Mouse (Mus musculus): ENCODE results near the gene Lce1a1.
"Not testable (repeated sequence)": the region's sequence is repeated elsewhere in the genome, so short reads cannot be mapped to it uniquely, and the experiment has no call there.

Gene Lce1a1

DNA sequence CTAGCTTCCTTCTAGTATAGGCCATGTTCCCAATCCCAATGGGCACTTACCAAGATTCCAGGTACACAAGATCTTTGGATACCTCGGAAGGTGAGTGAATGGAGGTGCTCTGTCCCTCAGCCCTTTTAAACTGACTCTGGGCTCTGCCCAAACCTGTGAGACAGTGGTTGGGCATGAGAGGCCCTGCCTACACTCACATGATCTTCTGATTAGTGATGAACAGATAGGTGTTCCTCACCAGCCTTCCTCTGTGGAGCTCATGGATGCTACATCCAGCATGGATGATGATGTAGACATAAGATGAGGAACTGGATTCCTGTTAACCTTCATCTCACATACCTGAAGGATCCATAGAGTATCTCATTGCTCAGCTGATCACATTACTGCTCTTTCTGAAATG is at the start of gene Lce1a1:
Gene Lce1a1 (minus strand): TSS at position 101 of the 400 bp plus-strand sequence.
- ATAC-seq (ENCODE audit: insufficient number of reproducible peaks, low FRiP score, low TSS enrichment) = no peak

DNA sequence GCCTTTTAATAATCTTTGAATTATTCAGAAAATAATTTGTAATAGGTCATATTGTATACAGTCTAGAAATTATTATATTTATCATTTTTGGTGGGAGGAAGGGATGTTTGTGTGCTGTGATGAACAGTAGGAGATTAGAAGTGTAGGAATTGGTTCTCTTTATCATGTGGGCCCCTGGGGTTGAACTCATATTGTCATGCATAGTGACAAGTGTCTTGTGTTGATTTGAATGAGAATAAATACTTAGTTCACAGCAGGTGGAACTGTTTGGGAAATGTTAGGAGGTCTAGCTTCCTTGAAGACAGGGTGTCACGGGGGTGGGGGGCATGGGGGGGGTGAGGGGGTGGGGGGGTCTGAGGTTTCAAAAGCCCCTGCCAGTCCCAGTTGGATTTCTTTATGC is 46.5 kb upstream of the Lce1a1 start:
- no peak for ATAC-seq (ENCODE audit: insufficient number of reproducible peaks, low FRiP score, low TSS enrichment)

DNA sequence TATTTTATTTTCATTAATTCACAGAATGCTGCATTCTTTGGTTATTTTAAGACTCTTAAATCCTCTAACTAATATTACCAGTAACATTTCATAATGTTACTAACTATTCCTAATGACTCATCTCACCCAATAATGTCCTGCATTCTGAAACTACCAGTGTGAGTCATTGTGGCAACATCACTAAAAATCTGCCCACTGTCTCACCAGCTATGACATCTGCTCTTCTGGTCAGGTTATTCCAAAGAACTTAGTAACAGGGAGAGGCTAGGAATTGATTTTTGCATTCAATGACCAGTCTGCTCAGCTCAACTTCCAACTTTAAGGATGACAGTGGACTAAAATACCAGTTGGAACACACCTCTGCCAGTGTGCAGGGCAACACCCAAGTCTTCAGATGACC is 43.6 kb upstream of the Lce1a1 start:
- ATAC-seq (ENCODE audit: insufficient number of reproducible peaks, low FRiP score, low TSS enrichment) = no peak

DNA sequence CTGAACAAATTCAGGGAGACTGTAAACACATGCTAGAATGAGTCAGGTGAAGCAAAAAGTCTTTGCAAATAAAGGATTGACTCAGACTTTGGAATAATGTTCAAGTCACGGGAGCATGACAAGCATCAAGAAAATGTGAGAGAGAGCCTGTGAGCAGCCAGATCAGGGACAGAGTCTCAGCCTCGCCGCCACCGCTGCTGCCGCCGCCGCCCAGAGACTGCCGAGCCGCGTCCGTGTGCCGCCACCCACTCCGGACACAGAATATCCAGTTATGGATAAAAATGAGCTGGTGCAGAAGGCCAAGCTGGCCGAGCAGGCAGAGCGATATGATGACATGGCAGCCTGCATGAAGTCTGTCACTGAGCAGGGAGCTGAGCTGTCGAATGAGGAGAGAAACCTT is 41.0 kb upstream of the Lce1a1 start:
- ATAC-seq (ENCODE audit: insufficient number of reproducible peaks, low FRiP score, low TSS enrichment) = not testable (repeated sequence)

DNA sequence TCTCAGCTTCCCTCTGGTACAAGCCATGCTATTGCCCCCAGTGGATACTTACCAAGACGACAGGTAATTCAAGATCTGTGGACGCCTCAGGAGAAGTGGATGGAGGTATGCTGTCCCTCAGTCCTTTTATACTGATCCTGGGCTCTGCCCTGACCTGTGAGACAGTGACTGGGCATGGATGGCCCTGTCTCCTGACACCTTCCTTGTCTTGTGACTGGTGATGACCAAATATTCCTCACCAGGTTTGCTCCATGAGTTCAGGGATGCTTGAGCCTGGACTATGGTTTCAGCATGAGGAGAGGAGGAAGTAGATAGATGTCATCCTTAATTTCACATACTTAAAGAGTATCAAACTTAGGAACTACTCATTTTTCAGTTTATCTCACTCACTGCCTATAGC is 39.0 kb upstream of the Lce1a1 start, which contains the start of gene Lce1d:
Gene Lce1d (minus strand): TSS at position 101 of the 400 bp plus-strand sequence.
- no peak for ATAC-seq (ENCODE audit: insufficient number of reproducible peaks, low FRiP score, low TSS enrichment)

DNA sequence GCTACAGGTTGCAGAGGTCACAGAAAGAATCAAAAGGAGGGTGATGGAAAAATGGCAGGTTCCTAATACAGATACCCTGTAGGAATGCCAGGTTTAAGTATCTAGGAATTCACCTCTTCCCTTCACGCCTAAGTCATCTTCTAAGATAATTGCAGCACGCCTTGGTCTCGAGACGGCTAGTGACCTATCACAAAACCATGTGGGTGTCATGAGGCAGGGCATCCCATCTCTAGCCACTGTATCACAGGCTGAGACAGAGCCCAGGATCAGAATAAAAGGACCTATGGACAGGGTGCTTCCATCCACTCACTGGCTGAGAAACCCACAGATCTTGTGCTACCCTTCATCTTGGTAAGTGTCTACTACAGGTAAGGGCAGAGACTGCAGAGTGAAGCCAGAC is 30.8 kb upstream of the Lce1a1 start, which contains the start of gene Lce1c:
Gene Lce1c (plus strand): TSS at position 301 of the 400 bp plus-strand sequence.
- no peak for ATAC-seq (ENCODE audit: insufficient number of reproducible peaks, low FRiP score, low TSS enrichment)

DNA sequence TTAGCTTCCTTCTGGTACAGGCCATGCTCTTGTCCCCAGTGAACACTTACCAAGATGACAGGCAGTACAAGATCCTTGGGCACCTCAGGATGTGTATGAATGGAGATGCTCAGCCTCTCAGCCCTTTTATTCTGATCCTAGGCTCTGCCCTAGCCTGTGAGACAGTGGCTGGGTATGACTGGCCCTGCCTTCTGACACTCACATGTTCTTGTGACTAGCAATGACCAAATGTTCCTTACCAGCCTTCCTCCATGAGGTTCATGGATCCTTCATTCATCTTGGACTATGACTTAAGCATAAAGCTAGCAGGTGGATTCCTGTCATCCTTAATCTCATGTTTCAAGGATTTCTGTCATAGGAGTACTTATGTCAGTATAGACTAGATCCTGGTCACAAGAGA is 22.1 kb upstream of the Lce1a1 start, which contains the start of gene Lce1a2:
Gene Lce1a2 (minus strand): TSS at position 101 of the 400 bp plus-strand sequence.
- no peak for ATAC-seq (ENCODE audit: insufficient number of reproducible peaks, low FRiP score, low TSS enrichment)

DNA sequence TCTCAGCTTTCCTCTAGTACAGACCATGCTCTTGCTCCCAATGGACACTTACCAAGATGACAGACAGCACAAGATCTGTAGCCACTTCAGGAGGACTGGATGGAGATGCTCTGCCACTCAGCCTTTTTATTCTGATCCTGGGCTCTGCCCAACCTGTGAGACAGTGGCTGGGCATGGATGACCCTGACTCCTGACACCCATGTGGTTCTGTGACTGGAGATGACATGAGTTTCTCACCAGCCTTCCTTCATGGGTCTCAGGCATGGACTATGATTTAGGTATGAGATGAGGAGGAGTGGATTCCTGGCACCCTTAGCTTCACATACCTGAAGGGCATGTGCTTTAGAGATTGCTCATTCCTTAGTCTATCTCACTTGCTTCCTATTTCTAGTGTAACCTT is 8.7 kb upstream of the Lce1a1 start, which contains the start of gene Lce1b:
Gene Lce1b (minus strand): TSS at position 101 of the 400 bp plus-strand sequence.
- ATAC-seq (ENCODE audit: insufficient number of reproducible peaks, low FRiP score, low TSS enrichment) = no peak

DNA sequence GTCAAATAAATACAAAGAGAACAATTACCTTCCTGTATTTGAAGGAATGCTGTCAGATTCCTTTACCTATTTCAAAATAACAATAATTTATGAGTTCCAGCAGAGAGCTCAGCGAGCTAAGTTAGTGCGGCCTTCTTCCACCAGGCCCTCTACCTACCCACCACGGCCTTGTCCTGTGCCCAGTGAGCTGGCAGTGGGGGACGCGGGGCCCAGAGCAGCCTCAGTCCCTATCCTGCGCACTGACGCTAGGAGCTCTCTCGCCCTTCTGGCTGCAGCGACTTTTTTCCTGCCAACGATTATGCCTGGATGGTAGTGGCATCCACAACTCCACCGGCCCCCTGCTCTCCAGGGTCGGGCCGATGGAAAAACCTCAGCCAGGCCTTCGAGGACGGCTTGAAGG is 8.3 kb downstream of the Lce1a1 start:
- no peak for ATAC-seq (ENCODE audit: insufficient number of reproducible peaks, low FRiP score, low TSS enrichment)

DNA sequence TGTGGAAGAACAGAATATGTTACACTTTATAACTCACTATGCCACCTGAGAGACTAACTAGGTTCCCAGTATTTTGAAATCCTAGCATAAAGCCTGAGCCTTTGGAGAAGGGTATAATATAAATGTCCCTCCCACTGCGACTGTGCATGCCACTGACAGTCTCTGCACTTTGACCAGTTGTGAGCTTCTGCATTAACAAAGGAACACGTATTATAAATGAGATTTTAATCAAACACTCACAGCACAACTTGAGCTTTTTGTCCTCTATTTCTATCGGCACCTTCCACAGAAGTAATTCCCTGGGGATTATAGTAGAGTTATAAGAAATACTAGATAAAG is 9.5 kb downstream of the Lce1a1 start:
- no peak for ATAC-seq (ENCODE audit: insufficient number of reproducible peaks, low FRiP score, low TSS enrichment)

DNA sequence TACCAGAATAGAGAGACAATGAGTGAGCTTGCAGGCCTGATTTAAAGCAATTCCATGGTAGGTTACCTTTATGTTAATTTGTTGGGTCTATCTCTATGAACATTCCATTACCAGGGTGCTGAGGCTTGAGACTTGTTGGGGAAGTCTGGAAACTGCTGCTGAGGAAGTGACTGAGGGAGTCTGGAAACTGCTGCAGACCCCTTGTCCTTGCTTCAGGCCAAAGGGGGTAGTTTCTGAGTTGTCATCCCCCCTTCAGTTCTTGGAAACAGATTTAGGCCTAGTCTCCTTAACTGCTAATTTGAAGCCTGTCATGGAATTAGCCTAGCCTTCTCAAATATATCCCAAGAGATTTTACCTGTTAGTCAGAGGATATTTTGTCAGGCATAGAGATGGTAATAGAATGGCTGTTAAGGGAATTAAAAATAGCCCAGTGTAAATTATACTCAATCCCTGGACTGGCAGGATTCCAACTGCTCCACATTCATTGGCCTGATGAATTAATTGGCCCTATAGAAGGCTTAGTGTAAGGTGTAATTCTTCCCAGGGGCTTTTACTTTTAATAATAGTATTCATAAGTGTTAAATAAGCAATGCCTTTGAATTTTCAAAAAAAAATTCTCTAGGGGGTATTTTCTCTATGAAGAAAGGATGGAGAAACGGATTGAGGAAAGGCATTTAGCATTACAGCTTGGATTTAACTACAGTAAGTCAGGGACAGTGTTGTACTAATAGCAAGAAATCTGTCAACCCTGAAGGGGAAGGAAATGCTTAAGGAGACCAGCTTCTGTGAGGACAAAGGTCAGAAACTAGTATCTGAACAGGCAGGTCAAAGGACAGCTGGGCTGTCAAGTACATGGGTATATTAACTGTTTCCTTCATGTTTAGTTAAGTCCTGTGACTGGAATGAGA is 10.1 kb downstream of the Lce1a1 start:
- ATAC-seq (ENCODE audit: insufficient number of reproducible peaks, low FRiP score, low TSS enrichment) = no peak

DNA sequence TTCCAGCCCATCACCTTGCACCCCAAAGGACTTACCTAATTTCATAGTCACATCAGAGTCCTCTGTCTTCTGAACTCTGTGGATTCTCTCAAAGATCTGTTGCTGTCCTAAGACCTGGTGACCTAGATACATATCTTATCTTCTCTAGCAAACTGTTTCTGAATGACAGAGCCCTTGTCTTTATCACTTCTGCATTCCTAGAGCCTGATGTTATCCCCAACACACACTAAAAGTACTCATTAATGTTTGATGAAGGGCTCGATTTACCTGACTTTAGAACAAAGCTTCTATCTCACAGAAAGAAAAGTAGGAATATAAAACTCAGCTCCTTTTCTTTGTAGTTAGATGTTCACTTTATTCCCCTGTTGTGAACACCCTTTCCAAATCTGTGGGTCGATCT is 26.5 kb downstream of the Lce1a1 start, which contains the start of gene Lce6a:
Gene Lce6a (minus strand): TSS at position 101 of the 400 bp plus-strand sequence.
- no peak for ATAC-seq (ENCODE audit: insufficient number of reproducible peaks, low FRiP score, low TSS enrichment)

DNA sequence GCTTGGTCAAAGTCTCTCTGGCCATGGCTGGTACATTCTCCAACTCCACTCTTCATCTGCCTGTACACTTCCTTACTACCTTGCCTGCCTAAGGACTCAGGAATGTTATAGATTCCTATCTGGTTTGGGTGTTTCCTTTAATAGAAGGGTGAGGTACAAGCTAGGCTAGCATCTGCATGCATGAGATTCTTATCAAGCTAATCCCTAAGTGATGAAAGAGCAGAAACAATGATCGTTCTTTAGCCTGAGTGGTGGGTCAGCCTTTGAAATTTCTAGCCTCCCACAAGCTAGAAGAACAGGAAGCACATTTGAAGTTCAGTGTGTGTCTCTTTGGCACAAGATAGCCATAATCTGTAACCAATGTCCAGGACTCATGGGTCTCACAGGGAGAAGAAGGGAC is 38.3 kb downstream of the Lce1a1 start:
- ATAC-seq (ENCODE audit: insufficient number of reproducible peaks, low FRiP score, low TSS enrichment) = no peak

DNA sequence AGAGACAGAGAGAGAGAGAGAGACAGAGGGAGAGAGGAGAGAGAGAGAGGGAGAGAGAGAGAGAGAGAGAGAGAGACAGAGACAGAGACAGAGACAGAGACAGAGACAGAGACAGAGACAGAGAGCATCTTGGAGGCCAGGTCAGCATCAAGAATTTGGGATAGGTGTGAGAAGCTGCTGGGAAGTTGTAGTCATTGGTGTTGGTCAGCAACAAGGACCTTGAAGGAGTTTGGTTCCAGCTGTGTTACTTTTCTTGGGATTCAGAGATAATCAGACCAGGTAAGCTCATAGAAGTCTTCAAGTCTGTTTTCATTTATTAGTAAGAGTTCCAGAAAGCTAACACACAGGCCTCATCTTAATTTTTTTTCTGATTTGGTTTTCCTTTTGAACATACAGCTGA is 40.7 kb downstream of the Lce1a1 start, which contains the start of gene 2210017I01Rik:
Gene 2210017I01Rik (minus strand): TSS at position 101 of the 400 bp plus-strand sequence.
- ATAC-seq (ENCODE audit: insufficient number of reproducible peaks, low FRiP score, low TSS enrichment) = no peak

DNA sequence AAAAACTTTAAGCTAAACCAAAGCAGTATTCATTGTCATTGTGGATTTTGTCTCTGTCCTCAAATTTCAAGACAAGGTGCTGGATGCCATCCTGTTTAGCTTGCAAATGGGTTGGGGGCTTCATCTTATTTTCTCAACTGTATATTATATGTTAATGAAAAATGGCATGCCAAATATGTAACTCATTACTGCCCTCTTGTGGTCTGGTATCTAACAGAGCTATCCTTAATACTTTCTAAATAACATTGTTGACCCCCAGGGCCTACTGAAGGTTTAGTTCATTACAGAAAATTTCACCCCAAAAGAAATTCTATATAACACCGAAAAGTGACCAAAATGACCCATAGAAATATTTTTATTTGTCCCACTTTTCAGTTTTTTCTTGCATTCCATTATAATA is 45.9 kb downstream of the Lce1a1 start:
- ATAC-seq (ENCODE audit: insufficient number of reproducible peaks, low FRiP score, low TSS enrichment) = no peak

DNA sequence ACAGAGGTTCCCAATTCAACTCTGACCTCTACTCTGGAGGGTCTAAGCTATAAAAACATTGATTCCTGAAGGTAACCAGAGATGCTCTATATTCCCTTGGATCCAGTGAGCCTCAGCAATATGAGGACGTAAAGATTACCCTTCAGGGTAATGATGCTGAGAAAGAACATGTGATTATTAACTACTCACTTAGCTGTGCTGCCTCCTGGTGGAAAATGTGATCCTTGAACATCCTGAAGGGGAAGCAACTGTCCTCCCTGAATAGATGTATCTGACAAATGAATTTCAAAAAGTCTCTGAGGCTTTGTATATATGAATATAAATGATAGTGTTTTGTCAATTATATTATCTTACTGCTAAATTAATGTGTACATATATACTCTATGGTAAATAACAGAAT is 47.7 kb downstream of the Lce1a1 start:
- no peak for ATAC-seq (ENCODE audit: insufficient number of reproducible peaks, low FRiP score, low TSS enrichment)

DNA sequence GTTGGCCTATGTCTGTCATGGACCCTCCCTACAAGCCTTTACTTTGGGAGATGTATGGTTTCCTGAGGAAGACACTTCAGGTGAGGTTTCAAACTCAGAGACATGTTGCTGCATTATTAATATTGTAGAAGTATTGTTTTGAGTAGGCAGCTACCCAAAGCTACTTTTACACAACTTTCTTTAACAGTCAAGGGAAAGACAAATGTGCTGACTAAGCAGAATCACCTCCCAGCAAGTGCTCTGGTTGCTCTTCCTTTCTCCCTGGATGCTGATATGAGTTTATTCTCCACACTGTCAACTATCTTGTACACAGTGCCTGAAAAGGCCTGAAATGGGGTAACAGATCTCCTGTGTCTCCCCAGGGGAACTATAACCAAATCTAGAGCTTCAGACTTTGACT is 48.1 kb downstream of the Lce1a1 start:
- no peak for ATAC-seq (ENCODE audit: insufficient number of reproducible peaks, low FRiP score, low TSS enrichment)

DNA sequence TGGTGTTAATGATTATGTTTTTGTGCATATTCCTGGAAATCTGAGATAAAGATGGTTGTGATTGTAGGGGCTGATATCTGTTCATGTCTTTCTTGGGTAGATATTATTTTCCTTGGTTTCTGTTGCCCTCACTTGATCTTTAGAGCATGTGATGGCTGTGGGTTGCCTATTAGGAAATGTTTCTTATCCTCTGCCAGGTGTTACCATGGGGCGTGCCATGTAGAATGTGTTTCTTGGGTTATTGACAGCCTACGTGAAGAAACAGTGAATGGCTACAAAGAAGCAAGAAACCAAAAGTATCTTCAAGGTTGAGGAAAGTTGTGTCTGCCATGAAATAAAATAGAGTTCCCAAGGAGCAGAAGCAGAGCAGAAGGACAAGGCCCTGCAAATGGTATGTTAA is 49.7 kb downstream of the Lce1a1 start:
- no peak for ATAC-seq (ENCODE audit: insufficient number of reproducible peaks, low FRiP score, low TSS enrichment)

Data from cerebellum, adult (tissue).